Mouse (Mus musculus): ENCODE results near the gene Poldip3.
"Not testable (repeated sequence)": the region's sequence is repeated elsewhere in the genome, so short reads cannot be mapped to it uniquely, and the experiment has no call there.

The Poldip3 gene

DNA sequence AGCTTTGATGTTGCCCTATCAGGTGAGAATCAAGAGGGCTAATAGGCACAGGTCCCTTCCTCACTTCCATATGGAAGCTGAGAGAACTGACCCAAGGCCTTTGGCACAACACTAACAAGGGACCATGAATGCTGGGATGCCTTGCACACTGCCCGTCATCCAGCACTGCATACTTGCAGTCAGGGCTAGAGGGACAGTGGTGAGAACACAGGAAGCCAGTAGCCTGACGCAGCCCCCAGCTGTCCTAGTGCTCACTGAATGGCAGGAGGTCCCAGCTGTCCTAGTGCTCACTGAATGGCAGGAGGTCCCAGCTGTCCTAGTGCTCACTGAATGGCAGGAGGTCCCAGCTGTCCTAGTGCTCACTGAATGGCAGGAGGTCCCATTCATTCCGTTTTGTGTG, 22.1 kb downstream of the Poldip3 start:
- not testable (repeated sequence) for DNase-seq (ENCODE audit: low spot score)

DNA sequence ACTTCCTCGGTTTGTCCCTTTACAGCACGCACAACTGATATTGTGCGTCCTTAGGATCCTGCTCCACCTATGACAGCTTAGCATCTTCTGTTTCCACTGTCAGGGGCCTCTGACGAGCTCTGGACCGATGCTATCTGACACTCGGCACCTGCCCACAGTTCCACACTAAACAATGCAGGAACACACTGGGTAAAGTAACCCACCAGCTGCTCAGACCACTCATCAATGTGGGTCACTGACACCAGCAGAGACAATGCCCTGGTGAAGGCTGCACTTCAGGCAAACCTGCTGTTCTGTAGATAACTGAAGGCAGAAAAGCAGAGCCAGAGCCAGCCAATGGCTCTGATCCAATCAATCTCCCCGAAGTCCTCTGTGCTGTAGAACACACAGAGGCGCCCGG, 22.6 kb downstream of the Poldip3 start:
- DNase-seq (ENCODE audit: low spot score), result no peak

- no peak for DNase-seq (ENCODE audit: low spot score)
These were observed 24.6 kb downstream of the Poldip3 start for GRCm38 (mm10) chr15:83124625-83125024.

DNA sequence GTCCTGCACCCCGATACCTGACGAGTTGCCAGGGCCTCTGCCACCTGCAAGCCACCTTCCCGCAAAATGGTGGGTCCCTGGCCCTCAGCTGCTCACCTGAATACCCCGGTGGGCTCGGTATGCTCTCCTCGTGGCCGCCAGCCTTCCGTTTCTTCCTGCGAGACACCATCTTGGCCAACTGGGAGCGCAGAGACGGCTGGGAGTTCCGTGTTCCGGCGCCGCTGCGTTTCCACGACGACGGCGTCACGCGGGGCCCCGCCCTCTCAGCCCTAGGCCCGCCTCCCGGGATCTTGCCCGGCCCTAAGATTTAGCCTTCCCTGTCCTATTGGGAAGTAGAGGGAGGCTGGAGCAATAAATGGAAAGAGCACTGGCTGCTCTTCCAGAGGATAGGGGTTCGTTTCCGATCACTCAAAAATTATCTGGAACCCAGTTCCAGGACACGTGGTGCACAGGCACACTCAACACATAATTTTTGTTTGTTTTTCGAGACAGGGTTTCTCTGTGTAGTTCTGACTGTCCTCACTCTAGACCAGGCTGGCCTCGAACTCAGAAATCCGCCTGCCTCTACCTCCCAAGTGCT, 26.5 kb downstream of the Poldip3 start, which contains the start of gene Rrp7a:
Rrp7a (minus strand) TSS at position 236 of the 580 bp plus-strand sequence.
- DNase-seq (ENCODE audit: low spot score), result peak; percentile 75

DNA sequence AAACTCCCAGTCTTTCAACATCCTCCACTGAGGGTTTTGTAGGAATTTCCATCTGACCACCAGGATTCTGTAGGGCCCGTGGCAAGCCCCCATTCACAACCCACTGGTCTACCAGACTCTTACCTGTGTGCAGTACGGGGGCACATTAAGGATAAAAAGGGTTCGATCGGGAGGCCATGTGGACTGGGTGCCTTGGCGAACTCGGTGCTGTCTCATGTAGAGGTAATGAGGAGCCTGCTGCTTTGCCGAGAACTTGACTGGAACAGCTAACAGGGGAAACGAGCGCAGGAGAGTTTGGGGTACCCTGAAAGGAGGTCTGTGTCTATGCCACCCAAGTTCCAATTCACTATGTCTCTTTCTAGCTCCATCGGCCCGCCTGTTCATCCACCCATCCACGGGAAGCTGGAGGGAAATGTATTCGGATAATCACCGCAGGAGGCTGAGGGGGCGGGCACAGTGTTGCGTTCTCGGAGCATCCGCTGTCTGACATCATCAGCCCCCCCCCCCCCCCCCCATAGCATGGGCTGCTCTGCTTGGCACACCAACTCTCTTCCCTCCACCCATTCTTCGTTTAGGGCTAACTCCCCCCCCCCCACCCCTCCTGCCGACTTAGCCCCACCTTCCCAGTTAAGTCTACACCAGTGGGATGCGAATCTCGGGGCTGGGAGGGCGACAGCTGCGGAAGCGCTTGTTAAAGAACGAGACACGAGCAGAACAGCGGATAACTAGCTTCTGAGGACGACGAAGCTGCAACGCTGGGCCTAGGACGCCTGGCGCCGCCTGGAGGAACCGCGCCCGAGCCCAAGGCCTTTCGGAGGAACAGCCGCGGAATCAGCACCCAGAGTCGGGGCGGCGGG, 27.2 kb downstream of the Poldip3 start:
- no peak for DNase-seq (ENCODE audit: low spot score)

- DNase-seq (ENCODE audit: low spot score), result no peak
These were observed 30.8 kb downstream of the Poldip3 start for GRCm38 (mm10) chr15:83118360-83118759.

DNA sequence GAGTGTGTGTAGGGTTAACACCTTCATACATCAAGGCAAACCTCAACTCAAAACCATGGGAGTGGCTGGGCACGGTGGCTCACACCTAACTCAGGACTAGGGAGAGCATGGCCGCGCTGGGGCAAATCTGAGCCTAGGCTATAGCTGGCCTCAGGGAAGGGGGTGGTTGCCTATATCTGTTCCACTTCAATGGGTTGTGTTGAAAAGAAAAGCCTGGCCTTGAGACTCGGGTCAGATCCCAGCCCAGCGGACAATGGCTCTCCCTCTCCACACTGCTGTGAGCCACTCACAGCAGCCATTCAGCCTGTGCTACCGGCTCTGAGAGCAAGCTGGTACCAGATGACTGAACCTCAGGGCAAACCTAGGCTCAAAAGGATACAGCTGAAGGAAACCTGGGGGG, 34.1 kb downstream of the Poldip3 start:
- no peak for DNase-seq (ENCODE audit: low spot score)

GRCm38 (mm10) chr15:83114106-83114505, 35.1 kb downstream of the Poldip3 start:
- no peak for DNase-seq (ENCODE audit: low spot score)

DNA sequence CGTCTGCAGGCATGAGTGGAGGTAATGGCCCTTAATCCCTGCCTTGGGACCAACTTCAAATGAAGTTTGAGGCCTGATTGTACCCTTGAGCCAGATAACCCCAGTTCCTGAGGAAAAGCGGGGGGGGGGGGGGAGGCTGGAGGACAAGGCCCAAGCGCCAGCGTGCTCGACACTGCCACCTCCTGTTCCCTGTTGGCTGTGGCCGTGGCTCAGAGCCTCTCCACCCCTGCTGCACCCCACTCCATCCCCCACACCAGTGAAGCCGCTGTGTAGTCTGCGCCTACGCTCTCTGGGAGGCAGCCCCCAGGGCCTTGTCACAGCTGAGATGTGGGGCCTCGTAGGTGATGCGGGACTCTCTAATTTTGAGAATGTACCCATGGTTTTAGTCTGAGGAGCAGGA, 36.3 kb downstream of the Poldip3 start:
- DNase-seq (ENCODE audit: low spot score), result no peak

DNA sequence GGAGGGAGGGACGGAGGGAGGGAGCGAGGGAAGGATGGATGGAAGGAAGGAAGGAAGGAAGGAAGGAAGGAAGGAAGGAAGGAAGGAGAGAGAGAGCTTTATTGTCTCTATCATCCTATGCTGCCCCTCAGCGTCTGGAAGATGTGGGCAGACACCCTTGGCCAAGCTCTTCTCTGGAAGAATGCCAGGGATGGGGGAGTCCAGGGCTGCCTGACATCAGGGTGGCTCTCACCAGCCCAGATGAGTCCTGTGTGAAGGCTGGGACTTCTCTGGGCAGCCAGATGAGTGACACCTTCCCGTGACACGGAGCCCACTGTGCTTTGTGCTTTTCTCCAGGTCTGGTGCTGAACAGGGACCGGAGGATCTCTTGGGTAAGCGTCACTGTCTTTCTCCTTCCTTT, 37.3 kb downstream of the Poldip3 start:
- no peak for DNase-seq (ENCODE audit: low spot score)

DNA sequence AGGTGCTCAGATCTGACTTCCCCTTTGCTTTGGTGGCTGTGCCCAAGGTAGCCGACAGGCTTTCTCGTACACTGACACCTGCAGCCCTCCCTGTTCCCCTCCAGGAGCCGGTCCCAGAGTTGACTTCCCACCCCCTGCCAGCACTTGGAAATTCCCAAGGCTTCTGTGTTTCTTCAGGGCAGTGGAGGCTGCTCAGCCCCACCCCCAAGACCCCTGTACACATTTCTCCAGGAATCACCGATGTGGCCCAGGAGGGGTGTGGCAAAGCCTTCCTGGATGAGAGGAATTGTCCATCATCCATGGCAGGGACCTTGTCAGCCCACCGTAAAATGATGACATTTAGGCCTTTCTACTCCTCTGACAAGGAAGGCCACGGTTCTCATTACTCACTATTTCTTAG, 37.9 kb downstream of the Poldip3 start:
- DNase-seq (ENCODE audit: low spot score), result no peak

- no peak for DNase-seq (ENCODE audit: low spot score)
These were observed 41.4 kb downstream of the Poldip3 start for GRCm38 (mm10) chr15:83107814-83108213.

GRCm38 (mm10) chr15:83106426-83106825, 42.8 kb downstream of the Poldip3 start:
- DNase-seq (ENCODE audit: low spot score), result no peak

- no peak for DNase-seq (ENCODE audit: low spot score)
These were observed 46.1 kb downstream of the Poldip3 start for GRCm38 (mm10) chr15:83103111-83103510.

GRCm38 (mm10) chr15:83100332-83100662, 48.9 kb downstream of the Poldip3 start:
- no peak for DNase-seq (ENCODE audit: low spot score)

DNA sequence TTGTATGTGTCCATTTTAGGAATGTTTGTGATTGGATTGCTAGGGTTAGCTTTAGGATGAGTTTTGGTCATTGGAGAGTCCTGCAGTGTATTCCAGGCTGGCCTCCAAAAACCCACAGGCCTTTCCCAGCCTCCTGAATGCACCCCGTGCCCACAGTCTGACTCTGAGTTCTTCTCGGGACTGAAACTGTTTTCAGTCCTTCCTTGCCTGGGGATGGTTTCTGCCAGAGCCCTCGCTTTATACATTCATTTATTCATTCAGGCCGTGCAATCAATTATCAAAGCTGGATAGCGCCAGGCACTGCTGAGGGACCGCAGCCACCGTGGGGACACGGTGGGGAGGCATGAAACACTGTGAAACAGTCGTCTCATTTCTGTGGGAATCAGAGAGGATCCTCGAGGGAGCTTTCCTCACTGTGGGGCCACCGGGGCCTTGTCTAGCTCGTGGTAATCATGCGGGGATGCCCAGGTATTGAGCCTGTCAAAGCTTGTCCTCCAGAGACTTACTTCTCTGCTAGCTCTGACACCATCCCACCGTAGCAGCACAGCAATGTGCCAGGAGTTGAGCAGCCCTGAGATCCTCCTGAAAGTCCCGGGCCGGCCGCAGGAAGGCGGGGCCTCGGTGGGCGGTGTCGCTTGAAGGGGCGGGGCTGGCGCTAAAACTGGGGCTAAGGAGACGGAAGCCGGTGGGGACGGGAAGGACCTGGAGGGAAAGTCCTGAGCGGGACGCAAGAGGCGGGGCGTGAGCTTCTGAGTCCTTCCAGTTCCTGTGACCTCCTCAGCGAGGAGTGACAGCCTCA, 49.5 kb downstream of the Poldip3 start:
- peak; percentile 66 for DNase-seq (ENCODE audit: low spot score)

DNA sequence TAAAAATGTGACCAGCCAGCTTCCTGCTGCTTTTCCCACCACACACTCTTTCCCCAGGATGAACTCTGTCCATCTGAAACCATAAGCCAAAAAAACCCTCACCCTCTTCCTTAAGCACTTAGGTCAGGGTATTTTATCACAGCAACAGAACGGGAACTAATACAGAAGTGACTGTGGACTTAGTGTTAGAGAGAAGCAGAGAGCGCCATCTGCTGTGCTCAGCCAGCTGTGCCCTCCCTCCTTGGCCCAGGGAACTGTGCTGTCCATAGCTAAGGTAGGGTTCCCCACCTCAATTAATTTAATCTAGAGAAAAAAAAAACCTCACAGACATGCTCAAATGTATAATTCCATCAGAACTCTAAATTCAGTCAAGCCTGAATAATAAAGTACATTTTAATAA, 53.2 kb downstream of the Poldip3 start:
- no peak for DNase-seq (ENCODE audit: low spot score)

DNA sequence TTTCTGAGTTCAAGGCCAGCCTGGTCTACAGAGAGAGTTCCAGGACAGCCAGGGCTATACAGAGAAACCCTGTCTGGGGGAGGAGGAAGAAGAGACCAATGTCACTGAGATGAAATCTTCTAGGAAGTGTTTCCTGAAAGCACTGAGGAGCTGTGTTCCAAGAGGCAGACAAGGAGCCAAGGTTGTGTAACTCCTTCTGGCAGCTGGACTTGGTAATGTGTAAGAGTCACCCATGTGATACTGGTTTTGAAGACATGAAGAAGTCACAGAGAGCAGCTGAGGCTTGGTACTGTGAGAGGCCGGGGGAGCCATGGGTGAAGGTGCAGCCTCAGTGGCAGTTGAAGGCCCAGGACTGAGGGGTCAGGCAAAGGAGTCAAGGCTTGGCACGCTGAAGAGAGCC, 55.5 kb downstream of the Poldip3 start:
- no peak for DNase-seq (ENCODE audit: low spot score)

DNA sequence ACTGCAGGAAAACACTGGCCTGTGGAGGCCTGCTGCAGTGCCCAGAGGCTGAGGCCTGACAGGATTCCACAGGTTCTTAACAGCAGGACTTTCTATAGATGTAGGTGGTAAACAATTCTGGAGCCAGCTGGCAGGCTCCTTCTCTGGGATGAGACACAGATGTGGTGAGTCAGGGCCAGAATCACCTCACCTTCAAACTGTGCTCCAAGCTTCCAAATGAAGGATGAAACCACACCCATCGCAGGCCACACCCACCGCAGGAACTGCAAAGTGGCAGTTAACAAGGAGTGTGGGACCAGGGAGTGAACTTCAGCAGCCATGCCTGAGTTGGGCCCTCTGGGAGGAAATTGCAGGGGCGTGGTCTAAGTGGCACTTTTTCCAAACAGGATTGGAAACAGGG, 58.3 kb downstream of the Poldip3 start:
- no peak for DNase-seq (ENCODE audit: low spot score)

GRCm38 (mm10) chr15:83089429-83089605, 59.9 kb downstream of the Poldip3 start, which contains the start of gene Serhl:
TSS of gene Serhl (plus strand) at chr15:83089506.
- no peak for DNase-seq (ENCODE audit: low spot score)

DNA sequence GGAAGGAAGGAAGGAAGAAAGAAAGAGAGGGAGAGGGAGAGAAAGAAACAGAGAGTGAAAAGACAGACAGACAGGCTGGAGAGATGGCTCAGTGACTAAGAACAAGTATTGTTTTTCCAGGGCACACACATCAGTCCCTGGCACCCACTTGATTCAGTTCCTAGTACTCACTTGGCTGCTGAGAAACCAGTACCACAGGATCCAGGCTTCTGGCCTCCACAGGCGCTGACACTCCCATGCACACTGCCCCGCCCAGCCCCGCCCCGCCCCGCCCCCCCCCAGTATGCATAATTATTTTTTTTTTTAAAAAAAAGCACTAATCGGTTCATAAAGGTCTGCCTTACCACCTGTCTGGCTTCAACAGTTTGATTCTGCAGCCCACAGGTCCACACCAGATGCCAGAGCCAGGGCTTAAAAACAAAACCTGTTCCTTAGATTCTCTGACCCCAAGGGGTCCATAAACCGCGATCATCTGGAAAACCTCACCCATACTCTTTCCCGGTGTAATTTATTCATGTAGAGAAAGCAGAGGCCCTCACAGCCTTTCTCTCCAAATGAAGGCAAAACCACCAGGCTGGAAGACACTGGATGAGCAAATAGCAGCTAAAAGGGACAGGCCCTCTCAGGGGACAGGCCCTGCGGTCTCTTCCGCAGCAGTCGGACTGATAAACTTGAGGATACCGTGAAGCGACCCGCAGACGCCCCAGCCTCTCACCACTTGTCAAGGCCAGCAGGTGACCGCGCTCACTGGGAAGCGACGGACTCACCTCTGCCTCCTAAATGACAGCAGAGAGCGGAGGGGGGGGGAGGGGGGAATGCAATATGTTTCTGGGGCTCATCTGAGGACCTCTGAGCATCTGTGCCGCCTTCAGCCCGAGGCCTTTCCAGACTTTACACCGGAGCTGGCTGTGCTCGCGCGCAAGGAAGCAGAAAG, 60.4 kb downstream of the Poldip3 start:
- no peak for DNase-seq (ENCODE audit: low spot score)

GRCm38 (mm10) chr15:83086636-83087328, 62.4 kb downstream of the Poldip3 start:
- DNase-seq (ENCODE audit: low spot score), result no peak
